Mouse (Mus musculus) spleen, postnatal 36 days (tissue): ENCODE measurements around the gene Mageb5.
"Not testable (repeated sequence)": the region's sequence is repeated elsewhere in the genome, so short reads cannot be mapped to it uniquely, and the experiment has no call there.

Experiments
- DNase-seq, 2 experiments: peaks; one replicate each; pipeline ENCODE4 v3.0.0; 2022; ENCODE audit warnings: low spot score in 2 of 2, mixed read lengths in 1 of 2

Mageb5 gene

GRCm38 (mm10) chrX:91782918-91783317 lies at the start of gene Mageb5:
Mageb5 (minus strand) TSS chrX:91783018.
- DNase-seq, result not testable (repeated sequence)

- not testable (repeated sequence) for DNase-seq
These were observed 23.1 kb downstream of the Mageb5 start for GRCm38 (mm10) chrX:91759591-91760226.
